Mouse (Mus musculus): Measurements from ENCODE around the gene 5830473C10Rik. TPM values are rescaled to one million over a fixed set of nuclear protein-coding genes. Genes with fewer than 3 reads are reported as not detected.

Gene 5830473C10Rik
- polyA plus RNA-seq, 1 experiment from 2014 or later: not detected

DNA sequence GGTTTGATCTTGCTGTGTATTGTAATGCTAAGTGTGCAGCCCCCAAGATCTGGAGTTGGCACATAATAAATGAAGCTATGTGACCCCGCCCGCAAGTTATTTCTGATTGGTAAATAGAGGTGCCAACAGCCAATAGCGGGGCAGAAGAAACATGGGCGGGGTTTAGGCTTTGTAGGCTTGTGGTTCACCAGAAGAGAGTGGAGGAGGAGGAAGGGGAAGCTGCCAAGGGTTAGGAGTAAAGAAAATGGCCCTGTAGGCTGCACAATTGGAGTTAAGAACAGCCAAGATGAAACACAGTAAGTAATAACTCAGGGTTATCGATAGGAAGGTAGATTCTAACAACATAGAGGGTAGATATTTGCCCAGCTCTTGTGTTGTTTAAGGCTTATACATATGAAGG lies 25.6 kb downstream of the 5830473C10Rik start:
- no peak overlapping the region for H3K9ac ChIP-seq (replicated peaks; ENCODE audit: low read length)
- 70% methylated on average over 5 of the region's 5 CpGs for WGBS
- no peak overlapping the region for H3K4me3 ChIP-seq (replicated peaks; ENCODE audit: low read depth, low read length)
- H3K27me3 ChIP-seq (ENCODE audit: control insufficient read depth, insufficient read depth, low read length): no peaks in the 10 kb centered on the region
- no peak for DNase-seq
- H3K9me3 ChIP-seq (ENCODE audit: control insufficient read depth, low read length): no peaks in the 10 kb centered on the region
- no peak overlapping the region for H3K4me2 ChIP-seq (ENCODE audit: low read length)
- ATAC-seq (ENCODE audit: low FRiP score, low TSS enrichment): no peak
- H3K27ac ChIP-seq (replicated peaks; ENCODE audit: low read depth, low read length): no peak overlapping the region
- H3K36me3 ChIP-seq (ENCODE audit: control insufficient read depth, insufficient read depth, low read length): no peaks in the 10 kb centered on the region
- 0 out of 2 replicates have a peak, but pooled peaks cover 3% of the 10 kb centered on the region for H3K4me1 ChIP-seq (ENCODE audit: control insufficient read depth, insufficient read depth, low read length)

DNA sequence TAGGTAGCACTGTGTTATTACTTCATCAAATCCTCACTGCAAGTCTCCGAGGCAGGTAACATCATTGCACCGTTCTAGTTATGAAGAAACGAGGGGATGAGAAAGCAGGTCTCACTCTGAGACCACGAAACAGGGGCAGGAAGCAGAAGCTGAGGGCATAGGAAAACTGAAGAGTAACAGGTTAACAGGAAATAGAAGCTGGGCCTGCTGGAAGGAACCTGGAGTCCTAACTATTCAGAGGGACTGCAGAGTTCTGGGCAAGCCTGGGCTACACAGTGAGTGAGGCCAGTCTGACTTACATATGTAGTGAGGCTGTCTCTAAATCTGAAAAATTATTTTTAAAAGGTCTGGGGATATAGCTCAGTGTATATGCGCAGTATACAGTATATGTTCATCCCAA lies 27.2 kb downstream of the 5830473C10Rik start:
- WGBS: 91% methylated on average over 5 of the region's 5 CpGs
- Histone ChIP-seq H3K36me3 (ENCODE audit: control insufficient read depth, insufficient read depth, low read length) (no peaks in the 10 kb centered on the region), H3K9me3 (ENCODE audit: control insufficient read depth, low read length) (no peaks in the 10 kb centered on the region), H3K4me1 (ENCODE audit: control insufficient read depth, insufficient read depth, low read length) (0 out of 2 replicates have a peak, but pooled peaks cover 3% of the 10 kb centered on the region), H3K4me2 (ENCODE audit: low read length) (no peak overlapping the region), H3K9ac (replicated peaks; ENCODE audit: low read length) (no peak overlapping the region), H3K27me3 (ENCODE audit: control insufficient read depth, insufficient read depth, low read length) (no peaks in the 10 kb centered on the region), H3K4me3 (replicated peaks; ENCODE audit: low read depth, low read length) (no peak overlapping the region), H3K27ac (replicated peaks; ENCODE audit: low read depth, low read length) (no peak overlapping the region)
- no peak for ATAC-seq (ENCODE audit: low FRiP score, low TSS enrichment)
- DNase-seq: no peak

- Histone ChIP-seq H3K27ac (replicated peaks; ENCODE audit: low read depth, low read length) (no peak overlapping the region), H3K4me3 (replicated peaks; ENCODE audit: low read depth, low read length) (peak overlapping the region; percentile 40), H3K36me3 (ENCODE audit: control insufficient read depth, insufficient read depth, low read length) (no peaks in the 10 kb centered on the region), H3K4me1 (ENCODE audit: control insufficient read depth, insufficient read depth, low read length) (0 out of 2 replicates have a peak, but pooled peaks cover 3% of the 10 kb centered on the region), H3K9ac (replicated peaks; ENCODE audit: low read length) (peak overlapping the region; percentile 52; the same call in 1 of the 2 replicates), H3K27me3 (ENCODE audit: control insufficient read depth, insufficient read depth, low read length) (no peaks in the 10 kb centered on the region), H3K9me3 (ENCODE audit: control insufficient read depth, low read length) (no peaks in the 10 kb centered on the region), H3K4me2 (ENCODE audit: low read length) (peak overlapping the region; percentile 67)
- ATAC-seq (ENCODE audit: low FRiP score, low TSS enrichment) (peak; percentile 66), DNase-seq (peak; percentile 91)
- 22% methylated on average over 25 of the region's 25 CpGs for WGBS
These were observed 28.0 kb downstream of the 5830473C10Rik start for GRCm38 (mm10) chr5:90588708-90589595.

- no peak overlapping the region for H3K4me3 ChIP-seq (replicated peaks; ENCODE audit: low read depth, low read length)
- no peak overlapping the region for H3K4me2 ChIP-seq (ENCODE audit: low read length)
- H3K9ac ChIP-seq (replicated peaks; ENCODE audit: low read length): no peak overlapping the region
- WGBS: 86% methylated on average over 10 of the region's 10 CpGs
- no peaks in the 10 kb centered on the region for H3K9me3 ChIP-seq (ENCODE audit: control insufficient read depth, low read length)
- no peaks in the 10 kb centered on the region for H3K27me3 ChIP-seq (ENCODE audit: control insufficient read depth, insufficient read depth, low read length)
- 0 out of 2 replicates have a peak, but pooled peaks cover 3% of the 10 kb centered on the region for H3K4me1 ChIP-seq (ENCODE audit: control insufficient read depth, insufficient read depth, low read length)
- no peak overlapping the region for H3K27ac ChIP-seq (replicated peaks; ENCODE audit: low read depth, low read length)
- no peaks in the 10 kb centered on the region for H3K36me3 ChIP-seq (ENCODE audit: control insufficient read depth, insufficient read depth, low read length)
- ATAC-seq (ENCODE audit: low FRiP score, low TSS enrichment) (no peak), DNase-seq (no peak)
These were observed 29.8 kb downstream of the 5830473C10Rik start for GRCm38 (mm10) chr5:90590676-90591075.

GRCm38 (mm10) chr5:90591936-90592335 lies 31.0 kb downstream of the 5830473C10Rik start:
- H3K9me3 ChIP-seq (ENCODE audit: control insufficient read depth, low read length): no peaks in the 10 kb centered on the region
- no peaks in the 10 kb centered on the region for H3K36me3 ChIP-seq (ENCODE audit: control insufficient read depth, insufficient read depth, low read length)
- 93% methylated on average over 6 of the region's 6 CpGs for WGBS
- H3K27me3 ChIP-seq (ENCODE audit: control insufficient read depth, insufficient read depth, low read length): no peaks in the 10 kb centered on the region
- ATAC-seq (ENCODE audit: low FRiP score, low TSS enrichment): no peak
- no peak overlapping the region for H3K27ac ChIP-seq (replicated peaks; ENCODE audit: low read depth, low read length)
- no peak overlapping the region for H3K9ac ChIP-seq (replicated peaks; ENCODE audit: low read length)
- no peak overlapping the region for H3K4me3 ChIP-seq (replicated peaks; ENCODE audit: low read depth, low read length)
- DNase-seq: no peak
- H3K4me2 ChIP-seq (ENCODE audit: low read length): no peak overlapping the region
- H3K4me1 ChIP-seq (ENCODE audit: control insufficient read depth, insufficient read depth, low read length): 0 out of 2 replicates have a peak, but pooled peaks cover 3% of the 10 kb centered on the region

DNA sequence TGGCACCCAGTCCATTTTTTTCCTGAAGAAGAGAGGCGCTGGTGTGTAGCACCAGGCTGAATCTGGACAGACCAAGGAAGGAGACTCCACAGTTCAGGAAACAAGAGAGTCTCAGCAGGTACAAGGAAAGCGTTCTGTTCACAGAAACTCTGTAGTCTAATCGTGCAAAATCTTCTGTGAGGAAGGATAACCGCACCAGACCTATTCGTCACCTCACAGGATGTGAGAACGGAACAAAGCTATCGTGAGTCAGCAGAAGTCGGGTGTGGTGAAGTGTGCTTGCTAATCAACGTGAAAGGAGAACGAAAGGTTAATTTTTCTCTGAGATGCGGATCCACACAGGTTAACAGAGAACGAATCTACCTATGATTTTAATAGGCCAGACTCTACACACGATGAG lies 34.0 kb downstream of the 5830473C10Rik start:
- Histone ChIP-seq H3K9ac (replicated peaks; ENCODE audit: low read length) (no peak overlapping the region), H3K4me3 (replicated peaks; ENCODE audit: low read depth, low read length) (no peak overlapping the region), H3K4me1 (ENCODE audit: control insufficient read depth, insufficient read depth, low read length) (no peaks in the 10 kb centered on the region), H3K4me2 (ENCODE audit: low read length) (no peak overlapping the region), H3K36me3 (ENCODE audit: control insufficient read depth, insufficient read depth, low read length) (no peaks in the 10 kb centered on the region), H3K9me3 (ENCODE audit: control insufficient read depth, low read length) (no peaks in the 10 kb centered on the region), H3K27ac (replicated peaks; ENCODE audit: low read depth, low read length) (no peak overlapping the region), H3K27me3 (ENCODE audit: control insufficient read depth, insufficient read depth, low read length) (no peaks in the 10 kb centered on the region)
- WGBS: 94% methylated on average over 13 of the region's 13 CpGs
- DNase-seq (no peak), ATAC-seq (ENCODE audit: low FRiP score, low TSS enrichment) (no peak)

- Histone ChIP-seq H3K27me3 (ENCODE audit: control insufficient read depth, insufficient read depth, low read length) (no peaks in the 10 kb centered on the region), H3K9ac (replicated peaks; ENCODE audit: low read length) (no peak overlapping the region), H3K4me2 (ENCODE audit: low read length) (no peak overlapping the region), H3K27ac (replicated peaks; ENCODE audit: low read depth, low read length) (no peak overlapping the region), H3K9me3 (ENCODE audit: control insufficient read depth, low read length) (no peaks in the 10 kb centered on the region), H3K4me3 (replicated peaks; ENCODE audit: low read depth, low read length) (no peak overlapping the region), H3K4me1 (ENCODE audit: control insufficient read depth, insufficient read depth, low read length) (no peaks in the 10 kb centered on the region), H3K36me3 (ENCODE audit: control insufficient read depth, insufficient read depth, low read length) (no peaks in the 10 kb centered on the region)
- DNase-seq (no peak), ATAC-seq (ENCODE audit: low FRiP score, low TSS enrichment) (no peak)
- WGBS: 89% methylated on average over 6 of the region's 6 CpGs
These were observed 35.2 kb downstream of the 5830473C10Rik start for GRCm38 (mm10) chr5:90596155-90596554.

- H3K27ac ChIP-seq (replicated peaks; ENCODE audit: low read depth, low read length): no peak overlapping the region
- H3K4me1 ChIP-seq (ENCODE audit: control insufficient read depth, insufficient read depth, low read length): no peaks in the 10 kb centered on the region
- no peaks in the 10 kb centered on the region for H3K27me3 ChIP-seq (ENCODE audit: control insufficient read depth, insufficient read depth, low read length)
- 25% methylated on average over 6 of the region's 6 CpGs for WGBS
- H3K36me3 ChIP-seq (ENCODE audit: control insufficient read depth, insufficient read depth, low read length): no peaks in the 10 kb centered on the region
- no peak overlapping the region for H3K9ac ChIP-seq (replicated peaks; ENCODE audit: low read length)
- ATAC-seq (ENCODE audit: low FRiP score, low TSS enrichment) (no peak), DNase-seq (peak; percentile 84)
- H3K9me3 ChIP-seq (ENCODE audit: control insufficient read depth, low read length): no peaks in the 10 kb centered on the region
- H3K4me3 ChIP-seq (replicated peaks; ENCODE audit: low read depth, low read length): no peak overlapping the region
- H3K4me2 ChIP-seq (ENCODE audit: low read length): no peak overlapping the region
These were observed 40.6 kb downstream of the 5830473C10Rik start for GRCm38 (mm10) chr5:90601469-90601868.

Measured in midbrain, embryonic 14.5 days (tissue).